ENCODE assay signal across 9 mouse cellular contexts in the genomic region with DNA sequence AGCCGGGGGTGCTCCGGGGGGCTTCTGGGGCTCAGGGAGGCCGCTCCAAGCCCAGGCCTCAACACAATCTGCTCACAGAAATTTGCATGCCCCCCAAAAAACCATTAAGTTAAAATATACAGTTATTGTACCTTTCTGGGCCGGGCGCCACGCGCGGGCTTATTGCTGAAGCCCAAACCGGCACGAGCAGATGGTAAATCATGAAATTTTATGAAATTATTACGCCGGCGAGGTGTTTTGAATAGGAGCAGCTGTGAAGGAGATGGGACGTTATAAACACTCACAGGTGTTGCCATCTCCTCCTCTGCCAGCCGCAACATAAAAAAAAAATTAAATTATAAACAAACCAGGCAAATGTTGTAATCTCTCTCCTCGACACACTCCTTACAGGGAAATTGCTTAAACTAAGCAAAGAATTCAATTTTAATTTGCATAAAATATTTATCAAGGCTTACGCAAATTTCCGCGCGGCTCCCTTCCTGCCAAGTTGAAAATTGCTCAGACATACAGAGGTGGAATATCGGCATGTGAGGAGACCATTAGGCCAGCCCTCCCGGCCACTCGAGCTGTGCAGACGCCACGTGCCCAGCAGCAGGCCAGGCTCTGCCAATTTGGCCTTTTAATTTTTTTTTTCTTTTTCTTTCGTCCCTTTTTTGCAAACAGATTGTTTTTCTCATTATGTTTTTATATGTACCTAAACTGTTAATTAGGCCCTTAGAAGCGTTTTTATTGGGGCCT.
DNase-seq lines count a peak whose midpoint lies in the region; ATAC-seq lines count a peak whose summit lies in the region.
"Had no signal": no experiment of that assay in that cellular context is flagged by ENCODE, and none has a peak within 500 bp of the region (broad histone marks: within the 10 kb centered on the region; RNA-seq: fewer than 3 reads in every experiment).

No protein-coding gene starts in this region.

- no peaks in the 10 kb centered on the region for H3K9me3 ChIP-seq in intestine, embryonic 14.5 days (ENCODE audit: control insufficient read depth, low read length)
- no peaks in the 10 kb centered on the region for H3K9me3 ChIP-seq in intestine, embryonic 15.5 days
- no peaks in the 10 kb centered on the region for H3K9me3 ChIP-seq in forebrain, embryonic 15.5 days
- H3K9me3 ChIP-seq in neural tube, embryonic 15.5 days (replicated peaks): no peaks in the 10 kb centered on the region
- no peaks in the 10 kb centered on the region for H3K9me3 ChIP-seq in liver, embryonic 11.5 days (ENCODE audit: control insufficient read depth, low read length)
- H3K9me3 ChIP-seq: heart, embryonic 12.5 days had no signal

- ATAC-seq in intestine, embryonic 14.5 days (replicated peaks; ENCODE audit: low FRiP score, low TSS enrichment, low read depth): no peak
- no peak for ATAC-seq in intestine, embryonic 15.5 days
- peak; percentile 58 for ATAC-seq in forebrain, embryonic 15.5 days (replicated peaks)
- ATAC-seq in neural tube, embryonic 15.5 days (ENCODE audit: low FRiP score): no peak; the same call in 1 of the 2 replicates
- no peak for ATAC-seq in liver, embryonic 11.5 days (replicated peaks; ENCODE audit: low FRiP score)

- H3K36me3 ChIP-seq in intestine, embryonic 14.5 days (ENCODE audit: control insufficient read depth, insufficient read depth, low read length): no peaks in the 10 kb centered on the region
- no peaks in the 10 kb centered on the region for H3K36me3 ChIP-seq in intestine, embryonic 15.5 days
- H3K36me3 ChIP-seq in forebrain, embryonic 15.5 days: no peaks in the 10 kb centered on the region
- H3K36me3 ChIP-seq in neural tube, embryonic 15.5 days: no peaks in the 10 kb centered on the region
- H3K36me3 ChIP-seq in liver, embryonic 11.5 days (ENCODE audit: control insufficient read depth, insufficient read depth, low read length): no peaks in the 10 kb centered on the region
- H3K36me3 ChIP-seq: heart, embryonic 12.5 days had no signal

- WGBS in intestine, embryonic 14.5 days: 43% methylated on average over 27 of the region's 27 CpGs
- 43% methylated on average over 27 of the region's 27 CpGs for WGBS in intestine, embryonic 15.5 days
- 13% methylated on average over 27 of the region's 27 CpGs for WGBS in forebrain, embryonic 15.5 days
- WGBS in neural tube, embryonic 15.5 days: 22% methylated on average over 27 of the region's 27 CpGs
- 79% methylated on average over 27 of the region's 27 CpGs for WGBS in liver, embryonic 11.5 days

- 0 out of 2 replicates have a peak overlapping the region, but pooled peaks have one; percentile 6 for H3K27ac ChIP-seq in intestine, embryonic 14.5 days (ENCODE audit: low read depth)
- no peak overlapping the region for H3K27ac ChIP-seq in intestine, embryonic 15.5 days
- H3K27ac ChIP-seq in forebrain, embryonic 15.5 days (replicated peaks): peak overlapping the region; percentile 85
- H3K27ac ChIP-seq in neural tube, embryonic 15.5 days (replicated peaks): peak overlapping the region; percentile 87
- no peak overlapping the region for H3K27ac ChIP-seq in liver, embryonic 11.5 days (ENCODE audit: low read depth, low read length)

- H3K4me1 ChIP-seq in intestine, embryonic 14.5 days (replicated peaks; ENCODE audit: control insufficient read depth, insufficient read depth, low read length): 0 out of 2 replicates have a peak, but pooled peaks cover 10% of the 10 kb centered on the region
- peaks cover 6% of the 10 kb centered on the region; the same call in 1 of the 2 replicates for H3K4me1 ChIP-seq in intestine, embryonic 15.5 days (replicated peaks)
- peaks cover 38% of the 10 kb centered on the region for H3K4me1 ChIP-seq in forebrain, embryonic 15.5 days
- peaks cover 48% of the 10 kb centered on the region for H3K4me1 ChIP-seq in neural tube, embryonic 15.5 days
- H3K4me1 ChIP-seq in liver, embryonic 11.5 days (replicated peaks; ENCODE audit: control insufficient read depth, insufficient read depth, low read length): no peaks in the 10 kb centered on the region
- H3K4me1 ChIP-seq: heart, embryonic 12.5 days had no signal

- H3K9ac ChIP-seq in intestine, embryonic 14.5 days (ENCODE audit: low read length): no peak overlapping the region
- no peak overlapping the region for H3K9ac ChIP-seq in intestine, embryonic 15.5 days
- H3K9ac ChIP-seq in forebrain, embryonic 15.5 days (replicated peaks): peak overlapping the region; percentile 9; the same call in 1 of the 2 replicates
- no peak overlapping the region for H3K9ac ChIP-seq in neural tube, embryonic 15.5 days (replicated peaks)
- H3K9ac ChIP-seq in liver, embryonic 11.5 days (ENCODE audit: low read depth, low read length): no peak overlapping the region
- H3K9ac ChIP-seq: heart, embryonic 12.5 days had no signal

- H3K4me2 ChIP-seq in intestine, embryonic 14.5 days (ENCODE audit: low read length): peak overlapping the region; percentile 40; the same call in 1 of the 2 replicates
- H3K4me2 ChIP-seq in intestine, embryonic 15.5 days (replicated peaks): no peak overlapping the region
- peak overlapping the region; percentile 32 for H3K4me2 ChIP-seq in forebrain, embryonic 15.5 days (replicated peaks)
- H3K4me2 ChIP-seq in neural tube, embryonic 15.5 days: peak overlapping the region; percentile 51
- H3K4me2 ChIP-seq in liver, embryonic 11.5 days: no peak overlapping the region
- H3K4me2 ChIP-seq: heart, embryonic 12.5 days had no signal

- no peaks in the 10 kb centered on the region; the same call in 1 of the 2 replicates for H3K27me3 ChIP-seq in intestine, embryonic 14.5 days (replicated peaks; ENCODE audit: control insufficient read depth, insufficient read depth, low read length)
- H3K27me3 ChIP-seq in intestine, embryonic 15.5 days (replicated peaks): peaks cover 2% of the 10 kb centered on the region; the same call in 1 of the 2 replicates
- H3K27me3 ChIP-seq in forebrain, embryonic 15.5 days: peaks cover 48% of the 10 kb centered on the region
- H3K27me3 ChIP-seq in neural tube, embryonic 15.5 days (replicated peaks): no peaks in the 10 kb centered on the region
- 0 out of 2 replicates have a peak, but pooled peaks cover 2% of the 10 kb centered on the region for H3K27me3 ChIP-seq in liver, embryonic 11.5 days (replicated peaks; ENCODE audit: control insufficient read depth, insufficient read depth, low read length)

- H3K4me3 ChIP-seq in intestine, embryonic 14.5 days (ENCODE audit: low read depth, low read length): no peak overlapping the region
- no peak overlapping the region for H3K4me3 ChIP-seq in intestine, embryonic 15.5 days (replicated peaks)
- peak overlapping the region; percentile 15; the same call in 1 of the 2 replicates for H3K4me3 ChIP-seq in forebrain, embryonic 15.5 days
- no peak overlapping the region for H3K4me3 ChIP-seq in neural tube, embryonic 15.5 days (replicated peaks)
- H3K4me3 ChIP-seq in liver, embryonic 11.5 days (ENCODE audit: low read depth, low read length): no peak overlapping the region
- H3K4me3 ChIP-seq: heart, embryonic 12.5 days had no signal

- DNase-seq in intestine, embryonic 14.5 days (ENCODE audit: low spot score): no peak
- peak; percentile 47 to 59 for DNase-seq in layer of hippocampus, postnatal 14 days (ENCODE audit: low spot score in 2 of 2)
- DNase-seq in gastrocnemius, postnatal 4 days (ENCODE audit: low spot score in 2 of 2): no peak
- no peak for DNase-seq in liver, embryonic 11.5 days (ENCODE audit: low spot score)
- no peak for DNase-seq in ovary, postnatal 10 days (ENCODE audit: low spot score)

Comparison
In these comparisons a context has a peak if more than half of its experiments do, and no peak if none do; other contexts are left out.
1. H3K27ac ChIP-seq: peak in intestine, embryonic 14.5 days (single experiment), forebrain, embryonic 15.5 days (single experiment) and neural tube, embryonic 15.5 days (single experiment); none in intestine, embryonic 15.5 days (single experiment) and liver, embryonic 11.5 days (single experiment).
2. H3K4me2 ChIP-seq: peak in intestine, embryonic 14.5 days (single experiment), forebrain, embryonic 15.5 days (single experiment) and neural tube, embryonic 15.5 days (single experiment); none in intestine, embryonic 15.5 days (single experiment) and liver, embryonic 11.5 days (single experiment).
3. DNase-seq: peak in layer of hippocampus, postnatal 14 days (2 of 2); none in intestine, embryonic 14.5 days (single experiment), gastrocnemius, postnatal 4 days (0 of 2), liver, embryonic 11.5 days (single experiment) and ovary, postnatal 10 days (single experiment).